Mouse (Mus musculus) retina, postnatal 1 day (tissue): ENCODE data around the gene Btbd35f11.
"Not testable (repeated sequence)": the region's sequence is repeated elsewhere in the genome, so short reads cannot be mapped to it uniquely, and the experiment has no call there.

Experiments
- DNase-seq: peaks from one replicate; pipeline ENCODE4 v3.0.0-alpha.2; 2012

The Btbd35f11 gene

DNA sequence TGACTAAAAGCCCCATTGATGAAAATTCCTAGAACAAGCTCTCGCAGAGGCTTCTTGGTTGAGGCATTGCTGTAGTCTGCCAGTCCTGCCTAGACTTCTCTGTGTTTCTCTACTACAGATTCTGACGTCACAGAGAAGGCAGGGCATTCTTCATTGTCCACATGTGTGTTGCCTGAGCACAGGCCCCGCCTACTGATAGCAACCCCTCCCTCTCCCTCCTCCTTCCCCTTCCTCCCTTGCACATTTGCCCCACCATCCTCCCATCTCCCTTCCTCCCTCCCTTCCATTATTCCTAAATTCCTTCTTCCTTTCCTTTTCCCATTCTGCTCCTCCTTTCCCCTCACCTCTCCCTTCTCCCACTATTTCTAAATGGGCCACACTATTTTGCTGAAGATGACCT, at the start of gene Btbd35f11:
TSS of gene Btbd35f11 (minus strand) at position 101 of the 400 bp plus-strand sequence.
- DNase-seq, result not testable (repeated sequence)

GRCm38 (mm10) chrX:3409946-3410345, 33.5 kb downstream of the Btbd35f11 start:
- not testable (repeated sequence) for DNase-seq
